Mouse (Mus musculus): ENCODE results near the gene Whamm.

- TF ChIP-seq CHD2 (IDR thresholded peaks at IDR 0.05; ENCODE audit: low read depth, low read length) (no peak), ZNF384 (IDR thresholded peaks at IDR 0.05; ENCODE audit: low read depth, low read length) (no peak), MAFK (IDR thresholded peaks at IDR 0.05; ENCODE audit: insufficient read depth, low read depth, low read length) (no peak), ZC3H11A (IDR thresholded peaks at IDR 0.05; ENCODE audit: borderline replicate concordance, low read depth, low read length) (no peak)
These were observed 13.6 kb upstream of the Whamm start for GRCm38 (mm10) chr7:81557252-81557984.

All from ES-E14 (cell line).